Mouse (Mus musculus) midbrain, embryonic 12.5 days (tissue): Measurements from ENCODE around the gene Gm28043. TPM values are rescaled to one million over a fixed set of nuclear protein-coding genes. Genes with fewer than 3 reads are reported as not detected.
A peak's percentile ranks its signal among the peaks of the same experiment; 100 is the strongest.

Experiments used
- ATAC-seq: fragments of 200-750 bp; cut with Nextera tagmentation; 2 replicates; pipeline ENCODE4 v1.8.0; 2017; ENCODE audit warnings: low read depth, moderate TSS enrichment, moderate library complexity; ENCODE audit not compliant: low FRiP score
- H3K27ac ChIP-seq: fragments of 300-500 bp; sonication (generic); replicated peaks from 2 replicates; pipeline ENCODE4 v1.5.1; 2016; ENCODE audit warnings: mild to moderate bottlenecking
- H3K27me3 ChIP-seq: fragments of 300-500 bp; sonication (generic); 2 replicates; pipeline ENCODE4 v1.6.1; 2016; ENCODE audit warnings: mild to moderate bottlenecking
- H3K36me3 ChIP-seq: fragments of 300-500 bp; sonication (generic); 2 replicates; pipeline ENCODE4 v1.6.1; 2016
- H3K4me1 ChIP-seq: fragments of 300-500 bp; sonication (generic); 2 replicates; pipeline ENCODE4 v1.6.1; 2016
- H3K4me2 ChIP-seq: fragments of 300-500 bp; sonication (generic); replicated peaks from 2 replicates; pipeline ENCODE4 v1.6.1; 2016; ENCODE audit warnings: mild to moderate bottlenecking, moderate library complexity
- H3K4me3 ChIP-seq: fragments of 300-500 bp; sonication (generic); 2 replicates; pipeline ENCODE4 v1.5.1; 2016; ENCODE audit warnings: mild to moderate bottlenecking
- H3K9ac ChIP-seq: fragments of 300-500 bp; sonication (generic); replicated peaks from 2 replicates; pipeline ENCODE4 v1.6.1; 2016; ENCODE audit warnings: mild to moderate bottlenecking, moderate library complexity
- H3K9me3 ChIP-seq: fragments of 300-500 bp; sonication (generic); 2 replicates; pipeline ENCODE4 v1.6.1; 2016; ENCODE audit warnings: mild to moderate bottlenecking
- WGBS: fragments of 180-500 bp; shearing (Covaris S2); methylation state at CpG from one replicate; pipeline ENCODE4 v1.1.7; 2016; 5-methylcytosine and 5-hydroxymethylcytosine counted together
- polyA plus RNA-seq: library from polyadenylated mRNA; unstranded; fragments of >200 nt; fragmentation: Nextera tagmentation; extraction: Ambion mirVana; gene quantifications from 2 replicates; pipeline ENCODE4 v1.2.1, GENCODE M21; 2016

Gene Gm28043
- polyA plus RNA-seq, 1 experiment from 2014 or later: 5.0 TPM

- Histone ChIP-seq H3K4me3 (no peak overlapping the region), H3K4me2 (no peak overlapping the region), H3K36me3 (no peaks in the 10 kb centered on the region), H3K9ac (no peak overlapping the region), H3K9me3 (no peaks in the 10 kb centered on the region), H3K27ac (no peak overlapping the region), H3K27me3 (no peaks in the 10 kb centered on the region), H3K4me1 (peaks cover 13% of the 10 kb centered on the region)
- 79% methylated on average over 13 of the region's 13 CpGs for WGBS
- no peak for ATAC-seq
Measured at GRCm38 (mm10) chr17:29719628-29720575, 105.2 kb downstream of the Gm28043 start.

- no peak overlapping the region for H3K27ac ChIP-seq
- no peaks in the 10 kb centered on the region for H3K9me3 ChIP-seq
- no peak overlapping the region for H3K9ac ChIP-seq
- H3K4me1 ChIP-seq: peaks cover 11% of the 10 kb centered on the region
- H3K36me3 ChIP-seq: no peaks in the 10 kb centered on the region
- no peaks in the 10 kb centered on the region for H3K27me3 ChIP-seq
- no peak overlapping the region for H3K4me3 ChIP-seq
- no peak overlapping the region for H3K4me2 ChIP-seq
- ATAC-seq: no peak
- WGBS: 86% methylated on average over 11 of the region's 11 CpGs
Measured at GRCm38 (mm10) chr17:29720755-29721365, 106.2 kb downstream of the Gm28043 start.

GRCm38 (mm10) chr17:29724610-29725009, 109.9 kb downstream of the Gm28043 start:
- no peak overlapping the region for H3K27ac ChIP-seq
- H3K4me1 ChIP-seq: no peaks in the 10 kb centered on the region
- no peaks in the 10 kb centered on the region for H3K9me3 ChIP-seq
- ATAC-seq: no peak
- 76% methylated on average over 6 of the region's 6 CpGs for WGBS
- H3K36me3 ChIP-seq: no peaks in the 10 kb centered on the region
- H3K27me3 ChIP-seq: no peaks in the 10 kb centered on the region
- no peak overlapping the region for H3K4me2 ChIP-seq
- H3K4me3 ChIP-seq: no peak overlapping the region
- H3K9ac ChIP-seq: no peak overlapping the region

- no peak overlapping the region for H3K4me2 ChIP-seq
- H3K27ac ChIP-seq: no peak overlapping the region
- H3K4me1 ChIP-seq: peaks cover 3% of the 10 kb centered on the region
- H3K9ac ChIP-seq: no peak overlapping the region
- ATAC-seq: no peak
- 79% methylated on average over 6 of the region's 6 CpGs for WGBS
- no peaks in the 10 kb centered on the region for H3K27me3 ChIP-seq
- H3K9me3 ChIP-seq: no peaks in the 10 kb centered on the region
- H3K36me3 ChIP-seq: no peaks in the 10 kb centered on the region
- H3K4me3 ChIP-seq: no peak overlapping the region
Measured at GRCm38 (mm10) chr17:29725027-29725620, 110.4 kb downstream of the Gm28043 start.

- WGBS: 60% methylated on average over 8 of the region's 8 CpGs
- no peaks in the 10 kb centered on the region for H3K9me3 ChIP-seq
- no peak for ATAC-seq
- H3K36me3 ChIP-seq: no peaks in the 10 kb centered on the region
- H3K27ac ChIP-seq: no peak overlapping the region
- H3K27me3 ChIP-seq: no peaks in the 10 kb centered on the region
- H3K4me3 ChIP-seq: no peak overlapping the region
- H3K4me1 ChIP-seq: peaks cover 23% of the 10 kb centered on the region
- no peak overlapping the region for H3K9ac ChIP-seq
- no peak overlapping the region for H3K4me2 ChIP-seq
Measured at GRCm38 (mm10) chr17:29728082-29728481, 113.4 kb downstream of the Gm28043 start.

DNA sequence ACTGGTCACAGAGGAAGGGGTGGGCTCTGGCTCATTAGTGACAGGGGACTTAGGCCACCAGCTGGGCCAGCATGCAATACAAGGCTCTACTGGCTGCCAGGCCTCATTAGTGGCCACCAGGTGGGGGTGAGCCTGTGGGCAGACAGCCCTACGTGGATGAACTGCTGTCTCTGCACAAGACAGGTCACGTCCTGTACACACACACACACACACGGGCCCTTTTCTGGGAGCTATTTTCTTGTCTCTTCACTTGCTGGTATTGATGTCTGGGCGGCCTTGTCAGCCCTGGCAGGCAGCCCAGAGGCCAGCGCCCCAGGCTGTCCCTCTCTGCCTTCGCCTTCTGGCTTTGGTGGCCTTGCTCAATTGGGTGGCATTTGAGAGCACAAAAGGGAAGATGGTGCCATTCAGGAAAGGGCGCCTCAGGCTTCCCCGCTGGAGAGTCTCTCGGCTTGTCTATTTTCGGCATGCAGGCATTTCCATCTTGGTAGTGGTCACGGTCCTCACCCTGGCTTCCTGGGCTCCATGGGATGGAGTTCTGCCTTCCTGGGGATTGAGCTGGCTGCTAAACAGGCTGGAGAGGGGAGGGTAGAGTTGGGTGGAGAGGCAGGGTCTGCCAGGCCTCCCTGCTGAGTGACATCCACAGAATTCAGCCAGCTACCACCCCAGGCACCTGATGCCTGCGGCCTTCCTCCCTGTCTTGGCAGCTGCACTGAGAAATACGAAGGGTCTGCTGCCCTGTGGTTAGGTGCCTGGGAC, 116.0 kb downstream of the Gm28043 start:
- no peaks in the 10 kb centered on the region for H3K36me3 ChIP-seq
- H3K4me2 ChIP-seq: no peak overlapping the region
- H3K9ac ChIP-seq: no peak overlapping the region
- WGBS: 38% methylated on average over 13 of the region's 13 CpGs
- H3K9me3 ChIP-seq: no peaks in the 10 kb centered on the region
- H3K27ac ChIP-seq: peak overlapping the region; percentile 81
- no peak overlapping the region for H3K4me3 ChIP-seq
- H3K27me3 ChIP-seq: no peaks in the 10 kb centered on the region
- peaks cover 36% of the 10 kb centered on the region for H3K4me1 ChIP-seq
- ATAC-seq: peak; percentile 70

- H3K4me1 ChIP-seq: peaks cover 43% of the 10 kb centered on the region
- peak overlapping the region; percentile 81 for H3K27ac ChIP-seq
- H3K4me2 ChIP-seq: no peak overlapping the region
- no peak overlapping the region for H3K9ac ChIP-seq
- no peaks in the 10 kb centered on the region for H3K36me3 ChIP-seq
- no peak overlapping the region for H3K4me3 ChIP-seq
- 37% methylated on average over 12 of the region's 12 CpGs for WGBS
- peak; percentile 40 for ATAC-seq
- H3K27me3 ChIP-seq: no peaks in the 10 kb centered on the region
- no peaks in the 10 kb centered on the region for H3K9me3 ChIP-seq
Measured at GRCm38 (mm10) chr17:29731266-29731952, 116.7 kb downstream of the Gm28043 start.

DNA sequence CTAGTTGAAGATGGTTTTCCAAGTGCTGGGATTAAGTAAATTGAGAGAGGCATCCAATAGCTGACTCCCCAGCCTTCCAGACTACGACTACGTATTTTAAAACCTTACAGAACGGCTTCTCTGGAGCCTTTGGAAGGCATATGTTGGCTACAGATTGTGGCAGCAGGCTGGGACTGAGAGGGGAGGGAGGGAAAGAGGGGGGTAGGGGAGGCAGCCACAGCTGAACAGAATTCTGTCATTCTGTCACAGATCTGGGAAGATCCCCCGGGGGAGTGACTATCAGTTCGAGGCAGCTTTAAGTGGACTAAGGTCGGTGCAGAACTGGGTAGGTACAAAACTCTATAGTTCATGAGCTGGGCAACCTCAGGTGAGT, 117.3 kb downstream of the Gm28043 start:
- no peaks in the 10 kb centered on the region for H3K9me3 ChIP-seq
- H3K27me3 ChIP-seq: no peaks in the 10 kb centered on the region
- no peak overlapping the region for H3K9ac ChIP-seq
- no peak overlapping the region for H3K4me2 ChIP-seq
- H3K4me1 ChIP-seq: peaks cover 48% of the 10 kb centered on the region
- no peak for ATAC-seq
- WGBS: 52% methylated on average over 6 of the region's 6 CpGs
- no peaks in the 10 kb centered on the region for H3K36me3 ChIP-seq
- H3K27ac ChIP-seq: peak overlapping the region; percentile 81
- no peak overlapping the region for H3K4me3 ChIP-seq

DNA sequence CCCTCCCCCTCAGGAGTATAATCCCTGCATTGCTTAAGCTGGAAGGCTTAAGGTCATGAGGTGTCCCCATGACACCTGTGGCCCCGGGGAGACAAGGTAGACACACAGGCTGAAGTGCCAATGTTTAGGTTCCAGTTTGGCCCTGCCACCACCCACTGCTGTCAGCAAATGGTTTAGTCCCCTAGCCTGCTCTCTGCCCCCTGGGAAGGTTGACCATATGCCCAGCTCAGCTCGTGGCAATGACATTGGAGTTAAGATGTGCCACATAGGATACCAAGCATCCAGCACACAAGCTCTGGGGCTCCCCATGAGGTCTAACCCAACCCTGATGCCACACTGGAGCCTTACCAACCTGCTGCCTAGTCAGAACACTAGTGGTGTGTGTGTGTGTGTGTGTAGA, 117.8 kb downstream of the Gm28043 start:
- Histone ChIP-seq H3K4me3 (no peak overlapping the region), H3K27me3 (no peaks in the 10 kb centered on the region), H3K36me3 (no peaks in the 10 kb centered on the region), H3K9ac (no peak overlapping the region), H3K9me3 (no peaks in the 10 kb centered on the region), H3K4me1 (peaks cover 52% of the 10 kb centered on the region), H3K4me2 (no peak overlapping the region), H3K27ac (no peak overlapping the region)
- no peak for ATAC-seq
- WGBS: 83% methylated on average over 2 of the region's 2 CpGs

DNA sequence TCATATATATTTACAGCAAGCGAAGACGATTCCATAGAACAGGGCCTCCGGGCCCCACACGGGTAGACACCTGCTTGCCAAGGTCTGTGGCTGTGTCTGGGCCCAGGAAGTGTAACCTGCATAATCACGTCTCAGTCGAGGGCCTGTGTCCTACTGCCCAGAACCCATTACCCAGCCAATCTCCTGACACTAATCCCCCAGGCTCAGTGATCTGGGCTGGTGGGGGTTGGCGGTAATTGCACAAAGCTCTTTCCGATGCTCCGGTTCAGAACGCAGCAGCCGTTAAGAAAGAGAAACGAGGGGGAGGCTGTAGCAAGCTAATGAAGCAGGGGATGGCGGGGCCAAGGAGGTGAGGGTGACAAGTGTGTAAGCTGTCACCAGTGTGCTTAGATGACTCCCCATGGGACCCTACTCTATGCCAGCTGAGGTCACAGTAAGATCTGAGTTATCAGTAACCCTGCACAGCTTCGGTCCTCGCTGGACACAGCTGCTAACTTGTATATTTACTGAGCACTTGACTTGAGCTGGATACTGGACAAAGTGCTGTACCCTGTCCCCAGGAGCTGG, 121.9 kb downstream of the Gm28043 start:
- Histone ChIP-seq H3K4me3 (no peak overlapping the region), H3K4me1 (peaks cover 53% of the 10 kb centered on the region), H3K9me3 (no peaks in the 10 kb centered on the region), H3K9ac (no peak overlapping the region), H3K36me3 (no peaks in the 10 kb centered on the region), H3K27ac (peak overlapping the region; percentile 81), H3K4me2 (no peak overlapping the region), H3K27me3 (no peaks in the 10 kb centered on the region)
- ATAC-seq: peak; percentile 61
- 21% methylated on average over 15 of the region's 15 CpGs for WGBS
